Mouse (Mus musculus) CD8-positive naive resting alpha-beta T cell, adult 2 months (primary cell): ENCODE measurements around the gene Slc26a5.

Experiments used
- DNase-seq, 2 experiments: peaks; one replicate each; pipeline ENCODE4 v3.0.0; 2022; ENCODE audit warnings: low read depth in 2 of 2, low spot score in 2 of 2

Gene Slc26a5

GRCm38 (mm10) chr5:21813994-21814393 is 51.4 kb downstream of the Slc26a5 start:
- DNase-seq, result peak; percentile 7 to 16

- no peak for DNase-seq
Observed at GRCm38 (mm10) chr5:21810924-21811323, 54.5 kb downstream of the Slc26a5 start.

GRCm38 (mm10) chr5:21804837-21805236 is 60.6 kb downstream of the Slc26a5 start:
- DNase-seq, result no peak

GRCm38 (mm10) chr5:21803691-21804188 is 61.7 kb downstream of the Slc26a5 start:
- DNase-seq, result no peak

GRCm38 (mm10) chr5:21802907-21803306 is 62.5 kb downstream of the Slc26a5 start:
- DNase-seq, result no peak

- no peak for DNase-seq
Observed at GRCm38 (mm10) chr5:21792166-21792565, 73.2 kb downstream of the Slc26a5 start.

- no peak for DNase-seq
Observed at GRCm38 (mm10) chr5:21789061-21789460, 76.3 kb downstream of the Slc26a5 start.

GRCm38 (mm10) chr5:21787186-21788105 is 78.0 kb downstream of the Slc26a5 start:
- DNase-seq, result no peak

GRCm38 (mm10) chr5:21786258-21787185 is 78.9 kb downstream of the Slc26a5 start:
- DNase-seq, result peak; percentile 92 to 95

- no peak for DNase-seq
Observed at GRCm38 (mm10) chr5:21785776-21786175, 79.6 kb downstream of the Slc26a5 start.

- DNase-seq, result peak; percentile 81 to 85
Observed at GRCm38 (mm10) chr5:21785053-21785452, 80.4 kb downstream of the Slc26a5 start, which contains the start of the genes Dnajc2 and Psmc2. TSS of gene Dnajc2 (minus strand) at chr5:21785251. TSS of gene Psmc2 (plus strand) at chr5:21785283.

- DNase-seq, result peak; percentile 31 to 42
Observed at GRCm38 (mm10) chr5:21784161-21785052, 81.0 kb downstream of the Slc26a5 start.

- no peak for DNase-seq
Observed at GRCm38 (mm10) chr5:21776491-21776890, 88.9 kb downstream of the Slc26a5 start.

- DNase-seq, result no peak
Observed at GRCm38 (mm10) chr5:21769841-21770240, 95.6 kb downstream of the Slc26a5 start.

GRCm38 (mm10) chr5:21768506-21768905 is 96.9 kb downstream of the Slc26a5 start:
- no peak for DNase-seq
